Mouse (Mus musculus) right cerebral cortex, postnatal 10 days (tissue): ENCODE measurements around the gene Olfr311.
A peak's percentile ranks its signal among the peaks of the same experiment; 100 is the strongest.

Experiments
- DNase-seq, 2 experiments: peaks; one replicate each; pipeline ENCODE4 v3.0.0; 2021; ENCODE audit warnings: low spot score in 2 of 2

The Olfr311 gene

GRCm38 (mm10) chr11:58870961-58871360 is 31.9 kb downstream of the Olfr311 start:
- DNase-seq: no peak

DNA sequence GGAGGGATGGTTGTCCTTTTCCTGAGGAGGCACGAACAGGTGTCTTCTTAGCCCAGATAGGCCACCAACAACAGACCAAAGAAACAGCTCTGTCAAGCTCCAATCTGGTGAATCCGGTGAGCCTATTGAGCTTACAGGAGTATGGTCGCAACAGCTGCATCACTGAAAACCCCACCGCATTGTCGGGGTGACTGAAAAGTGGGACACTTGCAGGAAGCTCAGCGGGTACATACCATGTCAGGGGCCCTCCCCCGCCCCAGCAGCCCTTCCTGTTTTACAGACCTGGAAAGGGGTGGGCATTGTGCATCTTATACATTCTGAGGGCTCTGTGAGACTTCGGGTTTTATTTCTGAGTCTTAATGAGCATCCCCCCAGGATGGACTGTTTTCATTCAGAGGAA is 44.7 kb downstream of the Olfr311 start:
- DNase-seq: peak in 1 of 2 experiments; percentile 15

GRCm38 (mm10) chr11:58890511-58890910 is 51.5 kb downstream of the Olfr311 start:
- DNase-seq: no peak
